Mouse (Mus musculus): ENCODE measurements at regions not wholly inside any gene's neighbourhood (a gene's known extent, or its start where the extent isn't known, plus 50 kb on each side); places are given as distances from the start of the nearest gene placed in this dataset.
A peak's percentile ranks its signal among the peaks of the same experiment; 100 is the strongest.

- peak; percentile 33 for DNase-seq
These were observed 314.1 kb upstream of the Sptlc3 start for GRCm38 (mm10) chr2:139179641-139180040.

GRCm38 (mm10) chr2:139198281-139198680 is 295.4 kb upstream of the Sptlc3 start:
- no peak for DNase-seq

- no peak for DNase-seq
These were observed 286.1 kb upstream of the Sptlc3 start for GRCm38 (mm10) chr2:139207649-139208048.

- peak; percentile 13 for DNase-seq
These were observed 272.8 kb upstream of the Sptlc3 start for GRCm38 (mm10) chr2:139220757-139221400.

GRCm38 (mm10) chr2:139230453-139230852 is 263.3 kb upstream of the Sptlc3 start:
- DNase-seq = no peak

GRCm38 (mm10) chr2:139250138-139250537 is 243.6 kb upstream of the Sptlc3 start:
- DNase-seq = no peak

- no peak for DNase-seq
These were observed 226.6 kb upstream of the Sptlc3 start for GRCm38 (mm10) chr2:139267119-139267518.

- no peak for DNase-seq
These were observed 217.1 kb upstream of the Sptlc3 start for GRCm38 (mm10) chr2:139276581-139276980.

GRCm38 (mm10) chr2:139277571-139277970 is 216.1 kb upstream of the Sptlc3 start:
- no peak for DNase-seq

- DNase-seq = no peak
These were observed 212.7 kb upstream of the Sptlc3 start for GRCm38 (mm10) chr2:139281056-139281455.

GRCm38 (mm10) chr2:139284315-139284714 is 209.4 kb upstream of the Sptlc3 start:
- DNase-seq = no peak

- DNase-seq = no peak
These were observed 207.3 kb upstream of the Sptlc3 start for GRCm38 (mm10) chr2:139286446-139286845.

- DNase-seq = no peak
These were observed 195.1 kb upstream of the Sptlc3 start for GRCm38 (mm10) chr2:139298541-139299152.

GRCm38 (mm10) chr2:139311401-139311812 is 182.3 kb upstream of the Sptlc3 start:
- no peak for DNase-seq

- no peak for DNase-seq
These were observed 181.7 kb upstream of the Sptlc3 start for GRCm38 (mm10) chr2:139312053-139312452.

GRCm38 (mm10) chr2:139322509-139322908 is 171.2 kb upstream of the Sptlc3 start:
- DNase-seq = no peak

- DNase-seq = no peak
These were observed 168.2 kb upstream of the Sptlc3 start for GRCm38 (mm10) chr2:139325501-139325900.

GRCm38 (mm10) chr2:139334681-139335080 is 159.0 kb upstream of the Sptlc3 start:
- no peak for DNase-seq

- no peak for DNase-seq
These were observed 155.5 kb upstream of the Sptlc3 start for GRCm38 (mm10) chr2:139338240-139338639.

- no peak for DNase-seq
These were observed 137.3 kb upstream of the Sptlc3 start for GRCm38 (mm10) chr2:139356280-139357010.

- no peak for DNase-seq
These were observed 131.4 kb upstream of the Sptlc3 start for GRCm38 (mm10) chr2:139362245-139362847.

GRCm38 (mm10) chr2:139370070-139370469 is 123.6 kb upstream of the Sptlc3 start:
- DNase-seq = no peak

- DNase-seq = no peak
These were observed 113.4 kb upstream of the Sptlc3 start for GRCm38 (mm10) chr2:139380285-139380684.

- peak; percentile 77 for DNase-seq
These were observed 112.1 kb upstream of the Sptlc3 start for GRCm38 (mm10) chr2:139381628-139382027.

All from right cerebral cortex, postnatal 4 days (tissue).